Mouse (Mus musculus) lung, postnatal 4 days (tissue): ENCODE measurements around the gene Gm12886.

Experiments
- DNase-seq, 2 experiments: peaks; one replicate each; pipeline ENCODE4 v3.0.0; 2021

The Gm12886 gene

GRCm38 (mm10) chr4:121422999-121423398, at the start of gene Gm12886:
Gene Gm12886, minus strand, starts transcription at chr4:121423099.
- no peak for DNase-seq
